Mouse (Mus musculus) C2C12 (cell line): ENCODE measurements at regions not wholly inside any gene's neighbourhood (a gene's known extent, or its start where the extent isn't known, plus 50 kb on each side); places are given as distances from the start of the nearest gene placed in this dataset.

Experiments used
- CEBPB ChIP-seq: IDR thresholded peaks from one replicate; pipeline ENCODE4 v1.6.1; 2011; ENCODE audit warnings: low read depth, mild to moderate bottlenecking, control low read depth, moderate library complexity
- CTCF ChIP-seq: IDR thresholded peaks from one replicate; pipeline ENCODE4 v1.5.1; 2011; ENCODE audit not compliant: control insufficient read depth, insufficient read depth, insufficient read length
- MYOD1 ChIP-seq: IDR thresholded peaks from one replicate; pipeline ENCODE4 v1.6.1; 2011; ENCODE audit warnings: low read depth; ENCODE audit not compliant: control insufficient read depth, insufficient read length
- MYOG ChIP-seq: IDR thresholded peaks from one replicate; pipeline ENCODE4 v1.6.1; 2011; ENCODE audit not compliant: control insufficient read depth, insufficient read length; ENCODE audit errors: extremely low read depth
- USF1 ChIP-seq: IDR thresholded peaks from one replicate; pipeline ENCODE4 v1.6.1; 2011; ENCODE audit warnings: low read depth, mild to moderate bottlenecking, control low read depth, moderate library complexity

DNA sequence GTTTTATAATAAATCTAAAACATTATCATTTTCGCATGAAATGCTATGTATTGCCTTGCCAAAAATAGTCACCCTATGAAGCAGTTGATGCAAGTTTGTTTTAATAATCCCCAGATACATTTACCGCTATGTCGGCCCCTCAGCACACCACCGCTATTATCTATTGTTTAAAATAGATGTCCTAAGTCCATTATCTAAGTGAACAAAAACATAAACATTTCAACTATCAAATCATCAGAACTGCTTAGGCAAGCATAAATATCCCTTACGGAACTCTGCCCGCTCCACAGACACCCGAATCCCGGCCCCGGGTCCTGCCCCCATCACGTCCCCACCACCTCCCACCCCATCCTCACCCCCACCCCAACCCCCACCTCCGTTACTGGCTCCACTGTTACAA, 196.8 kb upstream of the Paip1 start:
- no peak for TF ChIP-seq CTCF
- no peak for TF ChIP-seq MYOD1
- no peak for TF ChIP-seq USF1
- no peak for TF ChIP-seq CEBPB
- no peak for TF ChIP-seq MYOG
